Mouse (Mus musculus) C2C12 (cell line): Measurements from ENCODE around the gene Olfr796. TPM values are rescaled to one million over a fixed set of nuclear protein-coding genes. Genes with fewer than 3 reads are reported as not detected.

Experiments
- H3K27me3 ChIP-seq: one replicate; pipeline ENCODE4 v1.6.1; 2011; ENCODE audit not compliant: control insufficient read depth, insufficient read depth, insufficient read length
- H3K36me3 ChIP-seq: one replicate; pipeline ENCODE4 v1.6.1; 2011; ENCODE audit not compliant: control insufficient read depth, insufficient read depth
- H3K4me3 ChIP-seq: one replicate; pipeline ENCODE4 v1.5.1; 2011; ENCODE audit warnings: mild to moderate bottlenecking, control low read depth; ENCODE audit not compliant: poor library complexity, insufficient read depth, severe bottlenecking
- H3K79me2 ChIP-seq: one replicate; pipeline ENCODE4 v1.6.1; 2011; ENCODE audit not compliant: control insufficient read depth, insufficient read depth
- H3K79me3 ChIP-seq: one replicate; pipeline ENCODE4 v1.6.1; 2011; ENCODE audit warnings: low read depth, control low read depth
- H3ac ChIP-seq: one replicate; pipeline ENCODE3; 2011; ENCODE audit warnings: low read depth; ENCODE audit not compliant: control insufficient read depth, insufficient read length
- CEBPB ChIP-seq: IDR thresholded peaks from one replicate; pipeline ENCODE4 v1.6.1; 2011; ENCODE audit warnings: low read depth, mild to moderate bottlenecking, control low read depth, moderate library complexity
- CTCF ChIP-seq: IDR thresholded peaks from one replicate; pipeline ENCODE4 v1.5.1; 2011; ENCODE audit not compliant: control insufficient read depth, insufficient read depth, insufficient read length
- FOSL1 ChIP-seq: IDR thresholded peaks from one replicate; pipeline ENCODE4 v1.8.0; 2011; ENCODE audit warnings: mild to moderate bottlenecking, low read length; ENCODE audit not compliant: poor library complexity, insufficient read depth, severe bottlenecking
- MAX ChIP-seq: IDR thresholded peaks from one replicate; pipeline ENCODE4 v1.6.1; 2011; ENCODE audit warnings: mild to moderate bottlenecking, control low read depth
- MYOD1 ChIP-seq: IDR thresholded peaks from one replicate; pipeline ENCODE4 v1.6.1; 2011; ENCODE audit warnings: low read depth; ENCODE audit not compliant: control insufficient read depth, insufficient read length
- MYOG ChIP-seq: IDR thresholded peaks from one replicate; pipeline ENCODE4 v1.6.1; 2011; ENCODE audit not compliant: control insufficient read depth, insufficient read length; ENCODE audit errors: extremely low read depth
- USF1 ChIP-seq: IDR thresholded peaks from one replicate; pipeline ENCODE4 v1.6.1; 2011; ENCODE audit warnings: low read depth, mild to moderate bottlenecking, control low read depth, moderate library complexity
- microRNA-seq: library from miRNA; unstranded; fragments of <30 nt; microRNA quantifications from one replicate; pipeline ENCODE4, GENCODE M21; 2019; ENCODE audit warnings: borderline microRNAs expressed
- polyA plus RNA-seq: library from polyadenylated mRNA; unstranded; fragments of >200 nt; fragmentation: generic; extraction: Trizol; gene quantifications from one replicate; pipeline ENCODE4 v1.2.1, GENCODE M21; 2012; ENCODE audit warnings: missing spikeins

The Olfr796 gene
- polyA plus RNA-seq, 1 experiment: not detected

DNA sequence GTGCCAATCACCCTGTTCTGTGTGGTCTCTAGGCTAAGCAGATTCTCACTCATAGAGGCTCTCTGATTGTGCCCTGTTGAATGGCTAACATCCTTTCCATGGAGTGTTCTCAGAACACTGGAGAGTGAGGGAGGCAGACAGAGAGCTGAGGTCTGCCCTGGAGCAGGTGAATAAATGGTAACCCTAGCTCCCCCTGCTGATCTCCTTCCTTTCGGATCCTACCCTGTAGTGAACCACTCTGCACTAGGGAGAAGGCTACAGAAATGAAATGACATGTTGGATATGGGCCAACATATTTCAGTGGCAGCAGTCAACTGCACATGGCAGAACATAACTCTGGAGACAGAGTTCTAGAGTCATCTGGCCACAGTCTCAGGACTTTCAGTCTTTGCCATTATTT is 9.4 kb upstream of the Olfr796 start:
- no peaks in the 10 kb centered on the region for H3K79me3 ChIP-seq
- H3ac ChIP-seq: no peak overlapping the region
- no peaks in the 10 kb centered on the region for H3K79me2 ChIP-seq
- no peaks in the 10 kb centered on the region for H3K27me3 ChIP-seq
- TF ChIP-seq CEBPB (no peak), MYOG (no peak), FOSL1 (no peak), CTCF (no peak), MYOD1 (no peak), USF1 (no peak), MAX (no peak)
- no peak overlapping the region for H3K4me3 ChIP-seq
- H3K36me3 ChIP-seq: no peaks in the 10 kb centered on the region

DNA sequence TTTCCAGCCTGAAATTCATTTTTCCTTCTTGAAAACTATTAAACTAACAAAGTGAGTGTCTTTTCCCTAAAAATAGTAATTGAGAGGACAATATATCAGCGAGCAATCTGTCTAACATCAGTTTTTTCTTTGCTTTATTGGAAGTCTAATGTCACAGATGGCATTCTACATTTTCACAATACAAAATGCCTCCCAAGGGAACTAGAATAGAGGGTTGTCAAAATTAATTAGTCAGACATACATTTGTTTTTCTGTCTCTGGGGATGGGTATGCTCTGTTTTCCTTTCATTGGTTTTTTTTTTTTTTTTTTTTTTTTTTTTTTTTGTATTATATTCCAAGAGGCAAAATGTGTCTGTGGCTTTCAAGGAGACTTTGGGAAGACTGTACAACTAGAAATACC is 35.3 kb downstream of the Olfr796 start:
- H3ac ChIP-seq: no peak overlapping the region
- no peaks in the 10 kb centered on the region for H3K27me3 ChIP-seq
- no peaks in the 10 kb centered on the region for H3K36me3 ChIP-seq
- H3K79me2 ChIP-seq: no peaks in the 10 kb centered on the region
- TF ChIP-seq MAX: no peak
- no peak for TF ChIP-seq MYOG
- no peak for TF ChIP-seq CEBPB
- TF ChIP-seq MYOD1: no peak
- H3K4me3 ChIP-seq: no peak overlapping the region
- H3K79me3 ChIP-seq: no peaks in the 10 kb centered on the region

DNA sequence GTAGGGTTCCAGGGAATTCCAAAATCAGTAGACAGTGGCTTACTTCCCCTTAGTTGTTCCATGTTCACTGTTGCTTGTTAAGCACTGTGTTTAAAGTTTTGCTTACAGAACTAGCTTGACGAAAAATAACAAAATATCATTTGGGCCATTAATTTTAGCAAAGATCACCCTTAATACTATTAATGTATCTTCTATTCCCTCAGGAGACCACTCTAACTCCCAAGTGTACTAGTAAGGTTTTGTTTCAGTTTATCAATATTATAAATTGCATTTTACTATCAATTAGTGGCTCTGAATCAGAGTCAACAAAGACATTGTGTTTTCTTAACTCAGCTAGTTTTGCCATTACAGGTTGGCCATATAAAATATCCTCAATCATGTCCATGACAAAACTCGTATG is 45.0 kb downstream of the Olfr796 start, which contains the start of gene Olfr794:
Olfr794 (plus strand) TSS at position 301 of the 400 bp plus-strand sequence.
- no peaks in the 10 kb centered on the region for H3K79me2 ChIP-seq
- no peaks in the 10 kb centered on the region for H3K27me3 ChIP-seq
- H3K79me3 ChIP-seq: no peaks in the 10 kb centered on the region

More for the DNA sequence above, 45.0 kb downstream of the Olfr796 start, which contains the start of gene Olfr794:
- TF ChIP-seq CTCF: no peak
- no peak for TF ChIP-seq USF1
- no peak for TF ChIP-seq FOSL1
- TF ChIP-seq MYOD1: no peak
- TF ChIP-seq MYOG: no peak
- TF ChIP-seq MAX: no peak
- TF ChIP-seq CEBPB: no peak
- Histone ChIP-seq H3ac (no peak within 1 kb of the TSS), H3K36me3 (no peaks in the 10 kb centered on the region), H3K4me3 (no peak within 1 kb of the TSS)

Small RNAs within 50 kb of the gene (microRNA-seq; reads per million reads assigned to microRNA genes)
- gene Gm23252: not detected

Other genes starting within 250 kb of the Olfr796 start
- gene Olfr784, start 228.5 kb downstream of the Olfr796 start, polyA plus RNA-seq: 0.02 TPM
- not detected for gene Olfr785, start 207.1 kb downstream of the Olfr796 start, polyA plus RNA-seq
- not detected for gene Olfr786, start 185.3 kb downstream of the Olfr796 start, polyA plus RNA-seq
- gene Olfr787, start 150.7 kb downstream of the Olfr796 start, polyA plus RNA-seq: not detected
- gene Olfr788, start 141.6 kb downstream of the Olfr796 start, polyA plus RNA-seq: not detected
- not detected for gene Olfr789, start 127.8 kb downstream of the Olfr796 start, polyA plus RNA-seq
- gene Olfr790, start 114.1 kb downstream of the Olfr796 start, polyA plus RNA-seq: not detected
- gene Olfr791, start 90.8 kb downstream of the Olfr796 start, polyA plus RNA-seq: not detected
- gene Olfr792, start 73.4 kb downstream of the Olfr796 start, polyA plus RNA-seq: not detected
- gene Olfr794, start 44.9 kb downstream of the Olfr796 start, polyA plus RNA-seq: not detected
- not detected for gene Olfr798, start 15.4 kb upstream of the Olfr796 start, polyA plus RNA-seq
- gene Olfr799, start 24.9 kb upstream of the Olfr796 start, polyA plus RNA-seq: not detected
- not detected for gene Olfr800, start 45.1 kb upstream of the Olfr796 start, polyA plus RNA-seq
- not detected for gene Olfr801, start 61.3 kb upstream of the Olfr796 start, polyA plus RNA-seq
- not detected for gene Olfr802, start 75.6 kb upstream of the Olfr796 start, polyA plus RNA-seq
- gene Olfr803, start 81.7 kb upstream of the Olfr796 start, polyA plus RNA-seq: not detected
- not detected for gene Olfr804, start 90.6 kb upstream of the Olfr796 start, polyA plus RNA-seq
- gene Olfr805, start 116.8 kb upstream of the Olfr796 start, polyA plus RNA-seq: not detected
- gene Olfr806, start 129.4 kb upstream of the Olfr796 start, polyA plus RNA-seq: not detected
- gene Olfr807, start 145.2 kb upstream of the Olfr796 start, polyA plus RNA-seq: not detected
- not detected for gene Olfr808, start 152.9 kb upstream of the Olfr796 start, polyA plus RNA-seq
- gene Olfr809, start 162.1 kb upstream of the Olfr796 start, polyA plus RNA-seq: not detected
- not detected for gene Olfr810, start 182.3 kb upstream of the Olfr796 start, polyA plus RNA-seq
- not detected for gene Olfr811, start 191.8 kb upstream of the Olfr796 start, polyA plus RNA-seq
- gene Olfr812, start 233.5 kb upstream of the Olfr796 start, polyA plus RNA-seq: not detected
- not detected for gene Olfr813, start 242.8 kb upstream of the Olfr796 start, polyA plus RNA-seq